Mouse (Mus musculus) midbrain, embryonic 10.5 days (tissue): Measurements from ENCODE around the gene Hoxd8. TPM values are rescaled to one million over a fixed set of nuclear protein-coding genes. Genes with fewer than 3 reads are reported as not detected.

Experiments used
- DNase-seq: peaks from one replicate; pipeline ENCODE4 v3.0.0-alpha.2; 2017; ENCODE audit warnings: low spot score
- H3K27ac ChIP-seq: fragments of 300-500 bp; sonication (generic); replicated peaks from 2 replicates; pipeline ENCODE4 v1.5.1; 2016; ENCODE audit warnings: mild to moderate bottlenecking
- H3K27me3 ChIP-seq: fragments of 300-500 bp; sonication (generic); 2 replicates; pipeline ENCODE4 v1.6.1; 2016; ENCODE audit warnings: low read depth, mild to moderate bottlenecking; ENCODE audit not compliant: poor library complexity, severe bottlenecking
- H3K36me3 ChIP-seq: fragments of 300-500 bp; sonication (generic); 2 replicates; pipeline ENCODE4 v1.6.1; 2016; ENCODE audit warnings: mild to moderate bottlenecking, moderate library complexity
- H3K4me1 ChIP-seq: fragments of 300-500 bp; sonication (generic); 2 replicates; pipeline ENCODE4 v1.6.1; 2016
- H3K4me3 ChIP-seq: fragments of 300-500 bp; sonication (generic); 2 replicates; pipeline ENCODE4 v1.5.1; 2016; ENCODE audit warnings: mild to moderate bottlenecking, moderate library complexity
- H3K9me3 ChIP-seq: fragments of 300-500 bp; sonication (generic); replicated peaks from 2 replicates; pipeline ENCODE4 v1.6.1; 2016; ENCODE audit warnings: mild to moderate bottlenecking
- WGBS: fragments of 180-500 bp; shearing (Covaris S2); methylation state at CpG from one replicate; pipeline ENCODE4 v1.1.7; 2016; 5-methylcytosine and 5-hydroxymethylcytosine counted together
- polyA plus RNA-seq: library from polyadenylated mRNA; unstranded; fragments of >200 nt; fragmentation: Nextera tagmentation; extraction: Ambion mirVana; gene quantifications from 2 replicates; pipeline ENCODE4 v1.2.1, GENCODE M21; 2016

Hoxd8 gene
- polyA plus RNA-seq, 1 experiment from 2014 or later, result not detected

- WGBS, result 0% methylated on average over 16 of the region's 16 CpGs
- DNase-seq, result peak; percentile 47
- no peak overlapping the region for H3K27ac ChIP-seq
- H3K36me3 ChIP-seq, result no peaks in the 10 kb centered on the region
- no peaks in the 10 kb centered on the region for H3K9me3 ChIP-seq
- peaks cover 100% of the 10 kb centered on the region for H3K27me3 ChIP-seq
- no peak overlapping the region for H3K4me3 ChIP-seq
- peaks cover 12% of the 10 kb centered on the region; the same call in 1 of the 2 replicates for H3K4me1 ChIP-seq
Measured at GRCm38 (mm10) chr2:74733317-74733661, 28.9 kb downstream of the Hoxd8 start.

GRCm38 (mm10) chr2:74733765-74734164 lies 29.4 kb downstream of the Hoxd8 start:
- WGBS, result 0% methylated on average over 6 of the region's 6 CpGs
- peaks cover 12% of the 10 kb centered on the region; the same call in 1 of the 2 replicates for H3K4me1 ChIP-seq
- DNase-seq, result peak; percentile 55
- peaks cover 100% of the 10 kb centered on the region for H3K27me3 ChIP-seq
- no peak overlapping the region for H3K27ac ChIP-seq
- no peaks in the 10 kb centered on the region for H3K9me3 ChIP-seq
- no peaks in the 10 kb centered on the region for H3K36me3 ChIP-seq
- no peak overlapping the region for H3K4me3 ChIP-seq

GRCm38 (mm10) chr2:74734451-74734850 lies 30.0 kb downstream of the Hoxd8 start:
- Histone ChIP-seq H3K9me3 (no peaks in the 10 kb centered on the region), H3K27ac (no peak overlapping the region), H3K27me3 (peaks cover 100% of the 10 kb centered on the region), H3K4me1 (peaks cover 12% of the 10 kb centered on the region; the same call in 1 of the 2 replicates), H3K4me3 (no peak overlapping the region), H3K36me3 (no peaks in the 10 kb centered on the region)
- under 1% methylated on average over 13 of the region's 13 CpGs for WGBS
- DNase-seq, result peak; percentile 52

- Histone ChIP-seq H3K27me3 (peaks cover 100% of the 10 kb centered on the region), H3K4me1 (peaks cover 13% of the 10 kb centered on the region; the same call in 1 of the 2 replicates), H3K4me3 (no peak overlapping the region), H3K27ac (no peak overlapping the region), H3K9me3 (no peaks in the 10 kb centered on the region), H3K36me3 (no peaks in the 10 kb centered on the region)
- under 1% methylated on average over 27 of the region's 27 CpGs for WGBS
- peak; percentile 50 for DNase-seq
Measured at GRCm38 (mm10) chr2:74734996-74735811, 30.8 kb downstream of the Hoxd8 start.

GRCm38 (mm10) chr2:74735851-74736687 lies 31.7 kb downstream of the Hoxd8 start:
- Histone ChIP-seq H3K9me3 (no peaks in the 10 kb centered on the region), H3K4me1 (peaks cover 15% of the 10 kb centered on the region; the same call in 1 of the 2 replicates), H3K36me3 (no peaks in the 10 kb centered on the region), H3K27me3 (peaks cover 100% of the 10 kb centered on the region), H3K27ac (no peak overlapping the region), H3K4me3 (peak overlapping the region; percentile 25; the same call in 1 of the 2 replicates)
- DNase-seq, result peak; percentile 63
- WGBS, result under 1% methylated on average over 42 of the region's 42 CpGs

- Histone ChIP-seq H3K27me3 (peaks cover 100% of the 10 kb centered on the region), H3K9me3 (no peaks in the 10 kb centered on the region), H3K4me1 (peaks cover 15% of the 10 kb centered on the region; the same call in 1 of the 2 replicates), H3K27ac (no peak overlapping the region), H3K4me3 (no peak overlapping the region), H3K36me3 (no peaks in the 10 kb centered on the region)
- DNase-seq, result peak; percentile 48
- 3% methylated on average over 15 of the region's 15 CpGs for WGBS
Measured at GRCm38 (mm10) chr2:74736688-74737577, 32.5 kb downstream of the Hoxd8 start.

- Histone ChIP-seq H3K9me3 (no peaks in the 10 kb centered on the region), H3K27ac (no peak overlapping the region), H3K4me1 (peaks cover 15% of the 10 kb centered on the region; the same call in 1 of the 2 replicates), H3K36me3 (no peaks in the 10 kb centered on the region), H3K27me3 (peaks cover 100% of the 10 kb centered on the region), H3K4me3 (no peak overlapping the region)
- DNase-seq, result peak; percentile 50
- WGBS, result 3% methylated on average over 7 of the region's 7 CpGs
Measured at GRCm38 (mm10) chr2:74737578-74738070, 33.2 kb downstream of the Hoxd8 start.

- H3K36me3 ChIP-seq, result no peaks in the 10 kb centered on the region
- H3K27me3 ChIP-seq, result peaks cover 100% of the 10 kb centered on the region
- WGBS, result under 1% methylated on average over 20 of the region's 20 CpGs
- no peaks in the 10 kb centered on the region for H3K9me3 ChIP-seq
- no peak overlapping the region for H3K27ac ChIP-seq
- peak; percentile 40 for DNase-seq
- no peak overlapping the region for H3K4me3 ChIP-seq
- peaks cover 10% of the 10 kb centered on the region; the same call in 1 of the 2 replicates for H3K4me1 ChIP-seq
Measured at GRCm38 (mm10) chr2:74738623-74739475, 34.4 kb downstream of the Hoxd8 start.

- 3% methylated on average over 2 of the region's 2 CpGs for WGBS
- no peak for DNase-seq
- Histone ChIP-seq H3K27ac (no peak overlapping the region), H3K9me3 (no peaks in the 10 kb centered on the region), H3K4me3 (no peak overlapping the region), H3K4me1 (peaks cover 10% of the 10 kb centered on the region; the same call in 1 of the 2 replicates), H3K27me3 (peaks cover 100% of the 10 kb centered on the region), H3K36me3 (no peaks in the 10 kb centered on the region)
Measured at GRCm38 (mm10) chr2:74739476-74739800, 35.0 kb downstream of the Hoxd8 start.

GRCm38 (mm10) chr2:74739869-74740268 lies 35.5 kb downstream of the Hoxd8 start:
- no peak for DNase-seq
- no peak overlapping the region for H3K4me3 ChIP-seq

GRCm38 (mm10) chr2:74740311-74741091 lies 36.1 kb downstream of the Hoxd8 start:
- Histone ChIP-seq H3K36me3 (no peaks in the 10 kb centered on the region), H3K27ac (no peak overlapping the region), H3K4me1 (peaks cover 10% of the 10 kb centered on the region; the same call in 1 of the 2 replicates), H3K9me3 (no peaks in the 10 kb centered on the region), H3K4me3 (no peak overlapping the region), H3K27me3 (peaks cover 100% of the 10 kb centered on the region)
- DNase-seq, result peak; percentile 64
- 1% methylated on average over 43 of the region's 43 CpGs for WGBS

More at GRCm38 (mm10) chr2:74739869-74740268, 35.5 kb downstream of the Hoxd8 start:
- peaks cover 100% of the 10 kb centered on the region for H3K27me3 ChIP-seq
- 2% methylated on average over 14 of the region's 14 CpGs for WGBS
- no peaks in the 10 kb centered on the region for H3K36me3 ChIP-seq
- peaks cover 10% of the 10 kb centered on the region; the same call in 1 of the 2 replicates for H3K4me1 ChIP-seq
- no peak overlapping the region for H3K27ac ChIP-seq
- H3K9me3 ChIP-seq, result no peaks in the 10 kb centered on the region
